Mouse (Mus musculus): ENCODE measurements at regions not wholly inside any gene's neighbourhood (a gene's known extent, or its start where the extent isn't known, plus 50 kb on each side); places are given as distances from the start of the nearest gene placed in this dataset.

- Histone ChIP-seq H3K27ac (no peak overlapping the region), H3K4me1 (peaks cover 12% of the 10 kb centered on the region), H3K4me3 (no peak overlapping the region), H3K9me3 (no peaks in the 10 kb centered on the region), H3K36me3 (replicated peaks) (no peaks in the 10 kb centered on the region), H3K27me3 (ENCODE audit: poor library complexity, severe bottlenecking) (no peaks in the 10 kb centered on the region)
- DNase-seq (ENCODE audit: extremely low spot score, low spot score): no peak
- WGBS: 89% methylated on average over 4 of the region's 4 CpGs
These were observed 69.4 kb upstream of the Hdac4 start for GRCm38 (mm10) chr1:92264941-92265340.

GRCm38 (mm10) chr1:92259715-92260392 lies 64.4 kb upstream of the Hdac4 start:
- WGBS: 90% methylated on average over 23 of the region's 23 CpGs
- no peaks in the 10 kb centered on the region for H3K27me3 ChIP-seq (ENCODE audit: poor library complexity, severe bottlenecking)
- H3K4me3 ChIP-seq: no peak overlapping the region
- no peaks in the 10 kb centered on the region for H3K4me1 ChIP-seq
- no peak for DNase-seq (ENCODE audit: extremely low spot score, low spot score)
- no peaks in the 10 kb centered on the region for H3K36me3 ChIP-seq (replicated peaks)
- no peaks in the 10 kb centered on the region for H3K9me3 ChIP-seq
- no peak overlapping the region for H3K27ac ChIP-seq

GRCm38 (mm10) chr1:92258026-92258425 lies 62.5 kb upstream of the Hdac4 start:
- DNase-seq (ENCODE audit: extremely low spot score, low spot score): no peak
- Histone ChIP-seq H3K27me3 (ENCODE audit: poor library complexity, severe bottlenecking) (no peaks in the 10 kb centered on the region), H3K27ac (no peak overlapping the region), H3K4me1 (no peaks in the 10 kb centered on the region), H3K36me3 (replicated peaks) (no peaks in the 10 kb centered on the region), H3K9me3 (no peaks in the 10 kb centered on the region), H3K4me3 (no peak overlapping the region)

- Histone ChIP-seq H3K4me3 (no peak overlapping the region), H3K27me3 (ENCODE audit: poor library complexity, severe bottlenecking) (no peaks in the 10 kb centered on the region), H3K27ac (no peak overlapping the region), H3K36me3 (replicated peaks) (no peaks in the 10 kb centered on the region), H3K9me3 (no peaks in the 10 kb centered on the region), H3K4me1 (peaks cover 7% of the 10 kb centered on the region)
- DNase-seq (ENCODE audit: extremely low spot score, low spot score): no peak
- WGBS: 84% methylated on average over 8 of the region's 8 CpGs
These were observed 57.6 kb upstream of the Hdac4 start for GRCm38 (mm10) chr1:92253086-92253485.

GRCm38 (mm10) chr1:92250594-92251463 lies 55.3 kb upstream of the Hdac4 start:
- 83% methylated on average over 10 of the region's 10 CpGs for WGBS
- H3K4me1 ChIP-seq: peaks cover 7% of the 10 kb centered on the region
- no peak for DNase-seq (ENCODE audit: extremely low spot score, low spot score)
- H3K4me3 ChIP-seq: no peak overlapping the region
- peak overlapping the region; percentile 32; the same call in 1 of the 2 replicates for H3K27ac ChIP-seq
- no peaks in the 10 kb centered on the region for H3K27me3 ChIP-seq (ENCODE audit: poor library complexity, severe bottlenecking)
- H3K9me3 ChIP-seq: no peaks in the 10 kb centered on the region
- no peaks in the 10 kb centered on the region for H3K36me3 ChIP-seq (replicated peaks)

Measured in forebrain, embryonic 10.5 days (tissue).